Mouse (Mus musculus) R1 (cell line): ENCODE data around the gene Satb1.

Experiments used
- DNase-seq: peaks from one replicate; pipeline ENCODE4 v3.0.0-alpha.2; 2018; ENCODE audit warnings: low read depth, low spot score

Gene Satb1

DNA sequence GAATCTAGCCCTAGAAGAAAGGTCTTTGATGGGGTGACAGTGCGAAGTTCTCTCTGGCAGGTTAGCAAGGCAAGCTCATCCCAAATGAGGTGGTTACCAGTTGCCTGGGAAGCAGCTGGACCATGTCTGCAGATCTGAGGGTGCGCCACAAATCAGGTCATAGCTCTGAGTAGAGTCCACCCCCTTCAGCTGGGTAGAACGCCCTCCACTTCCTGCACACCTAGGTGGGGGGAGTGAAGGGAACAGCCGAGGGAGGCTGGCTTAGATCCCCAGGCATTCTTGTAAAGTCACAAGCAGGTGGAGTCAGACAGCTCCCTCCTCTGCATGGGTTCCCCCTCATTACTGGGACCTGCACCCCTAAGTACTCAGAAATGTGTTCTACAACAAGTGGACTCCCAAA, 6.6 kb downstream of the Satb1 start:
- peak; percentile 36 for DNase-seq

DNA sequence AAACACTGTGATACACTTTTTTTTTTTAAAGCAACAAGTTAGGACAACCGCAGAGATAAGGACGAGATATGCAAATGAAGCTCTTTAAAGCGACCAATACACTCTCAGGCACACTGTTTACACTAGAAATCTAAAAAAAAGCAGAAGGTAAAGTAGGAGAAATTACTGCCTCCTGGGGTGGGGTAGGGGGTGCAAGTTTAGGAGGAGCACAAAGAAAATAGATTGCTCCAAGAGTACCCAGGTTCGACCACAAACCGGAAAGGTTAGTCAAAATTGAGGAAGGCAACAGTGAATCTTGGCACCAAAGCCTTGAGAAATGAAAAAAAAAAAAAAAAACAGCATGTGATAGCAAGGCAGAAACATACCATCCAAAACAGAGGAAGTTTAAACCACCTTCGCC, 18.8 kb downstream of the Satb1 start:
- no peak for DNase-seq

DNA sequence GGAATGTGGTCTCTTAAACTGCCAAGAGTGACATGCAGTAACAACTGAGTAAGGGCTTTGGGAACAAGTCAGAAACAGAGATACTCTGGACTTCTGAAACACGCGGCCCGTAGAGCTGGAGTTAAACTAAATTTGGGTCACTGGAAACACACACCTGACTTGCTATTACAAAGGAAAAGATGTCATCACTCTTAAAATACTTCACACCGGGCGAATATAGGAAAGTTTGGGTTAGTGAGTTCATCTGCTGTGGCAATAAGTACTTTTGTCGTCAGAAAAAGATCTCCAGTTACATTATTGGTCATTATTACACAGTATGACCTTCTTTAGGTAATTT, 19.3 kb downstream of the Satb1 start:
- DNase-seq, result no peak

DNA sequence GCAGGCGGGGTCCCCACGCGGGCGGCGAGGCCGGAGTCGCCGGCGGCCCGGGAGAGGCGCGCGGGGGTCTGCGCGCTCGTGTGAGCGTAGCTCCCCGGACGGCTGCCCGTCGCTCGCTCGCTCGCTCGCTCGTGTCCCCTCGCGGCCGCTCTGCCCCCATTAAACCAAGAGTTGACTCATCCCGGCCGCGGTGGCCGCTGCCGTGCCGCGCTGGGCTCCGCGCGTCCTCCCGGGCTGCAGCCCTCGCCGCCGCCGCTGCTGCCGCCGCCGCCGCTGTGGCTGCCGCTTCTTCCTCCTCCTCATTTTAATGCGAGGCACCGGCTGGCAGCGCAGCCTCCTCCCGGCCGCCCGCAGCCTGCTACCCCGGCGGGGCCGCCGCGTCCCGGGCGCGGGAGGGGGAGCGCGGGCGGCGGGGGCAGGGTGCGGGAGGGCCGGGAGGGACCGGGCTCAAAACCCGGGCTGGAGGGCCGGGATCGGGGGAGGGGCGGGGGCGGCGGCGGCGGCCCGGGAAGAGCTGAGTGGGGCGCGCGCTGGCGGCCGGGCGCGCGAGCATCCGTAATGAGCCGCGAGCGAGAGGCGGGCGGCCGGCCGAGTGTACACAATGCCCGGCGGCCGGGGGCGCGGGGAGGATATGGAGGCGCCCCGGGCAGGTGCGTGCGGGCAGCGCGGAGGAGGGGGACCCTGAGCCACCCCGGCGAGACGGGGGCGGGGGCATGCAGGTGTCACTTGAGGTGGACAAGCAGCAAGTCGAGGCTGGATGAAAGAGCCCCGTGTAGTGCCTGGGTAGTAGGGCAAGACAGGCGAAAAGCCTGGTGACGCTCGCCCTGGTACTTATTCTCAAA, 19.9 kb downstream of the Satb1 start:
- peak; percentile 61 for DNase-seq

DNA sequence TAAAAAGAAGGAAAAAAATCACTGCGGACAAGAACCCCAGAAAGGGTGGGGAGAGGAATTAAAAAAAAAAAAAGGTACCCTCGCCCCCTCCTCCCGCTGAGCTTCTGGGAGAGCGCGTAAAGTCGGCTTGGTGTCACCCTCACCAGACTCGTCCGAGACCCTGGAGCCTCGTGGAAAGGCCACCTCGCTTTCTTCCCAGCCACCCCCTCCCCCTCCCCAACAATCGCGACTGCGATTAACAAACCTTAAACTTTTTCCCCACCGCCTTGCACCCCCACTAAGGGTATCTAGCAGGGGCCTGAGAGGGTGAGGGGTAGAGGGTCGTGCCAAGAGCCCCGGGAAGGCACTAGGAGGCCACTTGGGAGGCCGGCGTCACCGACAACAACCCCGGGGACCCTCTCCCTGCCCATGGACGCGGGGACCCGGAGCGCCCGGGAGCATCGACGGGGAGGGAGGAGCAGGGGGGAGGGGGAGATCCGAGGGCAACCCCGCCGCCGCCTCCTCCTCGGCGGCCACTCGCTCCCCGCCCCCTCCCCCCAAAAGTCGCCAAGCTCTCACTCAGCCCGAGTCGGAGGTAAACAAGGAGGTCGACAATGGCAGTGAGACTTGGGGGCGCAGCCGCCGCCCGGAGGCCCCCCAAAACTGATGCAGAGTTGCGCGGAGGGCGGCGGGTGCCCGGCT, 20.7 kb downstream of the Satb1 start:
- DNase-seq, result peak; percentile 61

DNA sequence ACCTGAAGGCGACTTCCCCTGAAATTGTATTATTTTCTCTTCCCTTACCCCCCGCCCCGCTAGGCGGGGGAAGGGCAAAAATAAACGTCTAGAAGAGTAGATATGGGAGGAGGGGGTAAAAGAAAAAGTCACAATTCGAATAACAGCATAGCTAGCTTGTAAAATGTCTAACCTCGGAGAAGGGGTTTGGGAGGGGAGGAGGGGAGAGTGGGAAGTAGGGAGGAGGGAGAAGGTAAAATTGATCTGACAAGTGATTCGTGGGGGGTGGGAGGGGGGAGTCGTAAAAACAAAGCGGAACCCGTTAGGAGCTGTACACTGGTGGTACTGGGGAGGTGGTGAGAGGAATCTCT, 21.2 kb downstream of the Satb1 start:
- DNase-seq, result peak; percentile 16

DNA sequence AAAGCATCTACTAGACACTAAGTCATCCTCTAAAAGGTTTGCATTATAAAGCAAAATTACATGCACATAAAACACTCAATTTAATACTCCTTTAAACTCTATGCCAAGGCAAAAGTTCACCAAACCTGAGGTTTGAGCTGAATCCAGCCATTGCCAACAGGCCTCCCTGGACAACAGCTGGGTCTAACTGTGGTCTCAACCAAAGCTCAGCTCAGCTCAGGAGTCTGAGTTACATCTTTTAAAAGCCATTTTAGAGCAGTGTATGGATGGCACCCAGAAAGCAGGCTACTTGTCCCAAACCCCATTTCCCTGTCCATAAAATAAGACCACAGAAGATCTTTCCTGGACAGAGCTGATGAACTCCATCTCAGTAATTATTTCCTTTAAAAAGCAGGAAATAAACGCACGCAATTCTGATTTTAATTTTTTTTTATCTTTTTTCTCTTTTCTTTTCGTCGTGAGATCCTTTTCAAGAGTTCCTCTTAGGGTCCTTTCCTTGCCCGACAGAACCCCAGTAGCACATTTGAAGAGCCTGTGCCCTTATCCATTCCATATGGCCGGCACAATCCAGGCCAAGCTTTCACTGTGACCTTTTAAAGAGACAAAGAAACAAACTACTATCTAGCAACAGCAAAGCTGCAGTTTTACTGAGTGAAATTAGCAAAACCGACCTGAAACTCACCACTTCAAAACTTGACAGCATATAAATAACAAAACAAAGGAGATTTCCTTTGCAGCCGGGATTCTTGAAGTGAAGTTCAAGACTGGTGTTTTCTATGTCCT, 21.8 kb downstream of the Satb1 start:
- DNase-seq, result peak; percentile 61

DNA sequence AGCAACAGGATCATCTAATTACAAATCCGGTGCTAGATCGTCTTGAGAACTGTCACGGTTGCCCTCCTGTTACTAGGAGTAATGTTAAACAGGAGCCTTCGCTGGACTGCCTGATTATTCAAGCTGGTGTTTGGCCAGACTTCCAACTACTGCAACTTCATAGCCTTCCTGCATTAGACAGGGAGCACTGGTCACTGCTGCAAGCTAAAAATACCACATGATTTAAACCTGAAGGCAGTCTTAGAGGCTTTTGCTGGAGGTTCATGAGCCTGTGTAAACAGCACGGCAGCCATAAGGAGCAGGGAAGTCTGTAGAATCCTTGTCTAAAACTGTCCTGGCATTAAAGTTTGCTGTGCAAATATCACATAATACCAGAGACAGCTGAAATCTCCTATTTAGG, 25.7 kb downstream of the Satb1 start:
- no peak for DNase-seq

DNA sequence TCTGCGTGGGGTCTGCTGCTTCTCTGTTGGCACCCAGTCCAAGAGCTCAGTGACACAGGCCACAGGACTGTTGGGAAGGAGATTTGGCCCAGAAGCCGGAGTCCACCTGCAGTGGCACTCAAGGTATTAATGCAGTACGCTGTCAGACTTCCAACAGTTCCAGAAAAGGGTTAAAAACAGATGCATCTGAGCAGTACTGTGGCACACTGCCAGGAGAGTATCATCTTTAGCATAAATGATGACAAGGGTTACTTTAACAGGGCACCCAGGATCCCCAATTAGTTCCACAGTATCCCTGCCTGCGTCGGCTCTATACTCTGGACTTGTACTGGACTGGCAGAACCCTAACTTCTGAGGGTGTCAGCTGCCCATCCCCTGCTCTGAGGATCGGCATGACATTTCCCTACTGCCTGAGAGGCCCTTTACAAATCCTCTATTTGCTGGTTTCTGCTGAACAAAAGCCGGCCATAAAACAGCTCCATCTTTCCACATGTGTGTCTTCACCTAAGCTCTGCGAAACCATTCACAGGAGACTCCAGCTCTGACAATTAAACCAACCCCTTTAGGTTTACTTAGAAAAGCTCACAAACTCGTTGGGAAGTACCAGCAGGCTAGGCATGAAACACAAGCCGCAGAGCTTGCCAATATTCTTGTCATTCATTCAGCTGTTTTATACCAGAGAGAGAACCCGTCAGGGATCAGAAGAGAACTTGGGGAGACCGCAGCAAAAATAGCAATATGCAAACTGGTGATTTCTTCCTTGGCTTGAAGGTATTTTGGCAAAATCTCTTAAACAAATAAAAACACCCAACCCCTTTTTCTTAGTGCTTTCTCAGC, 26.7 kb downstream of the Satb1 start:
- no peak for DNase-seq

DNA sequence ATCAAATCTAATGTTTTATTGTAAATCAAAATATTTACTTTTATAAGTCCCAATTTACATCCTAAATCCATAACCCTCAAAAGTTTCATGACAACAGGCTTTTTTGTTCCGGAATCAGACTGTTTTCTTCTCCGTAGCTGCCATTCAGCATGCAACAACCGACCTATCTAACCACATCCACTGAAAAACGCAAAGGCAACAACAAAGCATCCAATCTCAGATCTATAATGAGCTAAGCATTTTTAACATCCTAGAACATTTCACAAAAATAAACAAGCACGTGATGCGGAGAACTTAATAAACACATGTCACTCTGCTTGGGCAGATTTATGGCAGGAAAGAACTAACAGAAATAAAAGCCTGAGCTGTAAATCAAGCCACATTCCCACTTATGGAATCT, 32.9 kb downstream of the Satb1 start:
- no peak for DNase-seq

DNA sequence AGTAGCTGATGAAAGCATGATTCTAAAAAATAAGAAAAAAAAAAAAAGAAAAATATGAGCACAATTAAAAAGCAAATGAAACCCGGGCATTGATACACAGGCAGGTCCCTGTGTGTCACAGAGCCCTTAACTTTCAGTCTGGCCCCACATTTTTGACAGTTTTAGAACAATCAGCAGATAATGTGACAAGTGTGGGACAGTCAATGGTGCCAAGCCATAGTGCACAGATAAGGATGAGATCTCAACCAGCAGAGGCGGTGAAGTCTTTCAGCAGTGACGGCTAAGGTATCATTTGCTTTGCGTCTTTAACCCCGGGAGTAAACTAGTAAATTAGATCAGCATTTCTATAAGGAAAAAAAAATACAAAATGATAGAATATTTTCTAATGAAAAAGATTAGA, 36.6 kb downstream of the Satb1 start:
- no peak for DNase-seq

DNA sequence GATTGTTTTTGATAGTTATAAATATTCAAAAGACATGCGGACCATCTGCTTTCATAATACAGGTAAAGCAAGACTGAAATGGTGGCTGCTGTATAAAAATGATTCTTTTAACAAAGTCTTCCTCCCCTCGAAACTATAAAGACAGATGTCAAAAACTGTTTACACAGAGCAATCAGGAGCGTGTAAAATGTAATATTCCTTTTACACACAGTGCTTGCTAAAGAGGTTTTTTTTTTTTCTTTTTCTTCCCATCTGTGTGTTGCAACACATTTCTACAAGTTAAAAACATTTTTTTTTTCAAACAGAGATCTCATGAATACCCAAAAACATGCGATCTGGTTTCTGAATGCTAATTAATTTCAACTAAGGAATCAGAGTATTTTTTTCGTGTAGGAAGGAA, 41.9 kb downstream of the Satb1 start:
- no peak for DNase-seq

DNA sequence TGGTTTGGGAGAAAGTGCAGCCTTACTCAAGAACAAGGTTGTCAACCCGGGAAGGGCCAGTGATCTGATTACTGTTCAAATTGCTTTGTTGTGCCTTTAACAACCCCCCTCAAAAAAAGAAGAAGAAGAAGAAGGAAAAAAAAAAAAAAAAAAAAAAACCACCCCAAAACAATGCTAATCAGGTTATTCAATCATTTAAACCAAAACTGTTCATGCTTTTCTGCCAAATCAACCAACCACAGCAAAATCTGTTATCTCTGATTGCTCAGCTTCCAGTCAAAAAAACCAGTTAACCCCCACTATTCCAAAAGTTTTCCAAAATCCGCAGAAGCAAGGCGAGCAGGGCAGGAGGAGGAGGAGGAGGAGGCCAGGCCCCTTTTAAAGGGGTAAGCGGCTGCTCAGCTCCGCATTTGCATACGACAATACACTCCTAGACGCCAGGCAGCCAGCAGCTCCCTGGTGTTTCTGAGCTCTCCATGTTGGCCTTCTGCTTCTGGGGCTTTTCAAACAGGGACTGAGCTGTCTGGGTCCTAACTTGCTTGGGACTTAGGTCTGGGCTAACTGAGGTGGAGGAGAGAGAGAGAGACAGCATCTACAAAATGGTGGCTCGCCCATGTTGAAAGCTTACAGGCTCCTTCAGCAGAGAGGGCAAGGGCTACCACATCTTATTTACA, 42.6 kb downstream of the Satb1 start:
- DNase-seq, result peak; percentile 23

DNA sequence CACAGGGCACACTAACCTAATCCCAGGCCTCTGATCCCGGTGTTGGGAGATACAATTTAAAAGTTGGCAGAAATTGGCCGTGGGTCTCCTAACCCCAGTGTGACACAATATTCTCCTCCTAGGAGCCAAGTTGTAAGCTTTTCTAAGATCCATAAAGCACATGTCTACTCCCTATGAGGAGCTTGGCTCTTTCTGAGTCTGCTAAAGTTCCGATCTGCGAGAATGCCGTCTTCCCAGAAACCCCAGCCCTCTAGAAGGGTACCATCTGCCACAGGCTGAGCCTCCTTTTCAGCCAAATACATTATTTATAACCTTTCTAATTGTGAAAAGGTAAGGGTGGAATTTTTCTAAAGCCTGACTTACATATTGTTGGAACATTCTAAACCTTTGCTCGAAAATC, 43.3 kb downstream of the Satb1 start:
- DNase-seq, result no peak

DNA sequence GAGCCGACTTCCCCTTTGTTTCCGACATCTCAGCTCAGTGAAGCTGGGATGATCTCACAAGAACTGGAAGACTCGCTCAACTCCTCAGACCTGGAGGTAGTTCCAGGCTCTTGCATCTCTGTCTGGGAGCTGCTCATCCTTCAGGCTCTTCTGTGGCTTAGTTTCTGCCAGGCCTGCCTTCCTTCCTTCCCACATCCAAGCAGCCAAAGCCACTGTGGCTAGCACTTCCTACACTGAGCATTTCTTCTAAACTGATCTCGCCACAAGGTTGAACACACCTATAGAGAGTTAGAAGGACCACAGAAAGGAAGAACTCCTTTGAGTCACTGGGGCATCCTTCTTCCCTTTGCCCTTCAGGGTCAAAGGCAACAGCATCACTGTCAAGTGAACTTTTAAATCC, 44.0 kb downstream of the Satb1 start:
- DNase-seq, result no peak

DNA sequence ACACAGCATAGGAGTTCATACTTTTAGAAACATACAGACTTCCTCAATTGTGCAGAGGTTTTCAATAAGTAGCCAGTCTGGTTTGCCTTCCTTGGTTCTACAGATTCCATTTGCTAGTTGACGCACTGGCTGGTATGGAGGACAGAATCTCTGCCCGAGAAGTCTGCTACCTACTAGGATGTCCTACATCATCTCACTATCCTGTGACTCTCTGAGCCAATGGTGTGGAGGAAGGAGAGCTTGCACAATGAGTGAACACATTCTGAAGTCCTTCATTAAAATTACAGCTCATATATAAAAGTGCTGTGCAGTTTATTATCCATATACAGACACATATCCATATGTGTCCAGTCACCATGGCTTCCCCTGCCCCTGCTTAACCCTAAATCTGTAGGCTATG, 45.1 kb downstream of the Satb1 start:
- DNase-seq, result no peak

DNA sequence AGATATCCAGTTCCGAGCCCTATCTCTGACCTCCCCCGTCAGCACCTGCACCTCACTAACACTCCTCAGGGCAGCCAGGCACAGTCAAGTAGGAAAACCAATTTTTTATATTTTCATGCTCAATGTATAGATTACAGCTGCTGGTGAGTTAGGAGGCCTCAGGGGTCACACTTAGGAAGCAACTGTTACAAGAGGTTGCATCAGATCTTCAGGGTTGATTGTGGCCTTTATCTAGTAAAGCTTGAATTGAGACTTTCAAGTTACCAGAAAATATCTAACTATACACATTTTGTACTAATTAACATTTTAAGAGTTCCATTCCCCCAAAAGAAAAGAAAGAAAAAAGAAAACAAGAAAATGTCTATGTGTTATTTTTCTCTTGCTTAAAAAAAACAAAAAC, 47.0 kb downstream of the Satb1 start:
- DNase-seq, result no peak

DNA sequence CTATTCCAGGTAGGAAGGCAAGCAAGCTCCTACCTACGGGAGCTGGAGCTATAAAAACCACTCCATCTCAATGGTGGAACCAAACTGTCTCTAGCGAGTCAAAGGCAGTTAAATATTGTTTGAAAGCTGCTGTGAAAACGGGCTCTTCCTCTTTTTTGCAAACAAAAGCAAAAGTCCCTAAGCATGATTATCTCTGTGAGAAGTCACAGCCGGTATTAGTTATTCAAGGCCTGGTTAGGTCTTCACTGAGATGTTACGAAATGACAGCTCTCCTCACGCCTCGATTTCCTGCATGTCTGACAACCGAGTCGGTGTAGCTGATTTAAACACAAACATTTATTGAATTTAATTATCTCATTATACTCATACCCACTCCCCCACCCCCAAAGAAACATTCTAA, 48.2 kb downstream of the Satb1 start:
- no peak for DNase-seq

DNA sequence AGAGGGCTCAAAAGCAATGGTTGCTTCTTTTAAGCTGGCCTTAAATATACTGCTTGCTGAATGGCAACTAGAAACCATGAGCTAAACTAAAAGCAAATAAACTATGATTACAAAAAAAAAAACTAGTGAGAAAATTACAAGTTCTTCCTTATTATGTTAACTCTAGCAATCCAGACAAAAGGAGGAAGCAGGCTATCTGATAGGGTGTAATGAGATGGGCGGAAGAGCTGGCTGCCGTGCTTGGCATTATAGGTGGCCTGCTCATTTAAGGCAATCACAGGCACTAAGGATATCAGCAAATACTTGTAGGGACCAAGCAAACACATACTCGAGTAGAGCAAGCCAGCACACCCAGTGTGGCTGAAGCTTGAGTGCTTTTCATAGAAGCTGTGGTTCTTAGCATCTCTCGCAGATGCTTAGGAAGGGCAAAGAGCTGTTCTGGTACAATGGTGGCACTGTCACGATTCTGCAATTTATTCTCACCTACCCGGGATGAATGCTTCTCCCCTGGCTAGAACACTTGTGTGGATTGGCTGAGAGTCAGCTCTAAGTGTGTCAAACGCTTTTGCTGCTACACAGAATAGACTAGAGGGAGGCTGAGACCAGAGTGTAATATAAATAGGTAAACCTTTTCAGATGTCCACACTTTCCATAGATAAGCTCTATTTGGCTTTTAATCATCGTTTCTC, 49.4 kb downstream of the Satb1 start:
- no peak for DNase-seq

DNA sequence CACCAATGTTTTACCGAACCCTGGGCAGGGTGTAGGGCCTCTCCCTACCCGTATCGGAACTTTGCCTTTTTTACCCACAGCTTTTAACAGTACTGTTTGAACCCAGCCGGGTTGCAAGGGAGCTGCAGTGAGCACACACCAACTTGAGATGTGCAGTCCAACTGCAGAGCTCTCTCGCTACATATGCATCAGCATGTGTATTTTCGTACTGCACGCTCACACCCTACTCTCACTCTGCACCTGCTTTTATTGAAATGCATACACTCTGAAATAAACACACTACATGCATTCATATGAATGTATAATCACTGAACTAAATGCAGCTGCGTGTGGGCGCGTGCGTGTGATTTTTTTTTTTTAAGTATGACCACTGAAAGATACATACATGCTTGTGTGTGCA, 53.1 kb downstream of the Satb1 start:
- no peak for DNase-seq

DNA sequence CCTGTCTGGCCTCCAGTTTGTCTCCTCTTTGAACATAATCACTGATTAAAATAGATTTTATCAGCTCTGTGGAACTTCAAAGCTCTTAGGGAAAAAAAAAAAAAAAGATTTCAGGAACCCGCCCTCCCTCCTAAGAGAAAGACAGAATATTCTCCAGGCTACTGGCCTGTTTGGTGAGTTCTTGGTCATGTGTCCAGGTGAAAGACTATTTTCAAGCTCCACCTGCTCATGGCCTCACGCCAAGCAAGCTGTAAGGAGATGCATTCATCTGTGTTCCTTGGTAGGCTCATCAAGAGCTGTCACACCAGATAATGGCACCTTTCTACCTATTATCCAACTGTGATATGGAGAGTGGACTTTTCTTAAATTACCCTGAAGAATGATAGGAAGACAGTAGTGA, 54.1 kb downstream of the Satb1 start:
- no peak for DNase-seq
